Mouse (Mus musculus): ENCODE measurements around the gene Ednrb.
"Not testable (repeated sequence)": the region's sequence is repeated elsewhere in the genome, so short reads cannot be mapped to it uniquely, and the experiment has no call there.

Gene Ednrb

DNA sequence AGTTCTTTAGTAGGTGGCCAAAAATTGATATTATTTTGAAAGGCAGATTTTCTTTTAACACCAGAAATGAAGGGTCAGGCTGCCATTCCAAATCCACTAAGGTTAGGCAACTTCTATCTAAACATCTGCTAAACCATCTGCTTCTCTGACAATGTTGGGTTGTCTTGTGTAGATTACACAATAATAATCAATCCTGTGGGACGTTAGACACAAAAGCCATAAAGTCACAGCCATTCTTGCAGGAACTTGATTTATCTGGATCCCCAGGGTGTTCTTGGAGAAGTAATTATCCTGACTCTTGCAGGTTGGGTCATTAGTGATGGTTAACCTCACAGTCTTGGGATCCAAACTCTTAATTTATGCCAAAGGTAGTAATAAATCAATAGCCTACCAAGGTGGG lies 21.6 kb downstream of the Ednrb start:
- CTCF ChIA-PET: no interaction called here

DNA sequence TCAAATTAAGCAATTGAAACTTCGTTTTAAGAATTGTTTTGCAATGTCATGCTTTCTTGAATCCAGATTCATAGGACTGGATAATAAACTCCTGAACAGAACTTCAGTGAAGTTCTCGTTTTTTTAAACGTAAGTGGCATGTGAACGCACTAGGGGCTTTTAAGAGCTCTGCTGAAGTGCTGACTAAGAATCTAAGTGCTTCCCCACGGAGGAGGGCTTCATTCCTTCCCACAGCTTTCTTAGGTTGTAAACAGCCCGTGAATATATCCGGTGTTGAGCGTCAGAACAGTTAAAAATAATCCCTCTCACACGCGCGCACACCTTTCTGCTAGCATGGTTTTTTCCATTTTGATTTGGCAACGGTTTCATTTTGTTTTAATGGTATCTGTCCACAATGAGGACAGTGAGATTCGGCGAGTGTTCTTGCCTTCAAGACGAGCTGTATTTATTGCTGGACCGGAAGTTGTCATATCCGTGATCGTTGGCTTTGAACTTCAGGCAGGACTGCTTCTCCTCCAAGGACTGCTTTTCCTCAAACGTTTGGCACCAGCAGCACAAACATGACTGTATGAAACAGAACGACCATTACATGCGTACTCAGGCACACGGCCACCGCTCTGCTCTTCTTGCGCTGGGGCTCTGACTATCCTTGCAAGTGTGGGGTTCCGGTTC lies 27.4 kb downstream of the Ednrb start:
- CTCF ChIA-PET: no interaction called here

DNA sequence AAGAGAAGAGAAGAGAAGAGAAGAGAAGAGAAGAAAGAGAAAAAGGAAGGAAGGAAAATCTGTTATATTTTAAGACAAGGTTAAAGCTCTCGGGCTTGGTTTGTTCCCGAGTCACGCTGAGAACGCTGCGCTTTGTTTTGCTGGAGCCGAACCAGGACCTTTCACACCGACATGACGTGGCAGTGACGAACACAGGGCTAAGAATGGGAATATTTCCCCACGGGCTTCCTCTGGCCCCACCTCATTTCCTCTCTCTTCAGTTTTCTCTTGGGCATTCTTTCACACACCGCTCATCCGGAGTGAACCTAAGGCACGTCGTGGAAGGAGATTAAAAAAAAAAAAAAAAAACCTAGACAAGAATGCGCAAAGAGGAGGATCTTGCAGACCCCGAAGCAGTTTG lies 28.7 kb downstream of the Ednrb start:
- CTCF ChIA-PET: no interaction called here

DNA sequence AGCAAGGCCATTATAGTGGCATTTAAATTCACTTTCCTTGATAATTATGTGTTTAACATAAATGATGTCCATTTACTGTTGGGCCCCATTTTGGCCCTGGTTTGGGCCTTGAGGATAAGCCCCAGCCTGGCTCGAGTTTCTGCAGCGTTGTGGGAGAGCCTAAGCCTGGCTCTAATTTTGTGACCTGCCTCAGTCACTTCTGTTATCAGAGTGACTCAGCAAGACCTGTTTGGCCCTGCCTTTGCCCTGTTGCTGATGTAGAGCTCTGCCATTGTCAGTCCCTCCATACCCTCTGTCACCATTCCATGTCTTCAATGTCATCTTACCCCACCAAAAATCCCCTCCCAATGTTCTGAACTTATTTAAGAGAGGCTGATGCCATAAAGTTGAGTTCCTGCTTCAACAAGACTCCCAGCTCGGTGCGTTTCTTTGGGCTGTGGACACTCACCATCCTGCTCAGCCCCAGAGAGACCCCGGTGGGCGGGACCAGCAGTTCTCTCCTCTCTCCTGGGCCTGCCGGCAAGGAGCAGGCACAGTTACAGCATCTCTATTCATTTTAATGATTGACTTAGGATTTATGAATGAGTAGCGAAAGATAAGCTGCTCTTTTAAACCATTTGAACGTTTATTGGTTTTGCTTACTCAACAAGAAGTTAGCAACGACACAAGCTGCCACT lies 30.0 kb downstream of the Ednrb start:
- CTCF ChIA-PET: interaction anchor here (0.7 kb wide), 1 partner anchor 122 kb away, joined by 4 read pairs; no protein-coding TSS in a partner anchor

DNA sequence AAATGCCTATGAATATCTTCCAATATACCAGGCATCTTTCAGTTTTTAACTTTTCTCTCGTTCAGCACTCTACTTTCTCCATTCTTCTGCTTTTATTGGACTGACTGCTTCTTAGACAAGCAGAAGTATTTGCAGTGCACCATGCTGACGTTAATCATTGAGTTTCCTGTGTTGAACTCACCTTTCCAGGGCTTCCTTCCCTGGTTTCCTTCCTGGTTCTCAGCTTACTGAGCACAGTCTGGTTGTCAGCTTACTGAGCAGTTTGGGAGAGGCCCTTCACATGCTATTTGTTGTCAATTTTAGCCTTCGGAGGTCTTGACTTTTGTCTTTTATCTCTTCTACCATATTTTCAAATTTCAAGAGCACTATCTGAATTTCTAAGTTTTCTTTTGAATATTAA lies 31.0 kb downstream of the Ednrb start:
- CTCF ChIA-PET: no interaction called here

DNA sequence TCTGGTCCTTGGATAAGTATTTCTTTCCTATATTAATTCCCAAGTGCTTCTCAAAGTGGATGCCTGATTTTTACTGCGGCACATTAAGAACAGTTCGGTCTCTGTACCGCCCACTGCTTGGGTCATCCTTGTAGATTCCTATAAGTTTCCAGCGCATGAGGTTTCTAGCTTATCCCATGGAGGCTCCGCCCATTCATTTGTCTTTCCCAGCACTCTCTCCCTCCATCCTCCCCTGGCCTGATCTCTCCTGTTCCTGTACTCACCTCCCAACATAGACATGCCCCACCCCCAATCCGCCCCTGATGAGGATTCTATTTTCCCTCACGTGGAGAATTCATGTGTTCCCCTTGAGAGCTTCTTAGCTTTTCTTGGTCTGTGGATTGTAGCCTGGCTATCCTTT lies 32.9 kb downstream of the Ednrb start:
- CTCF ChIA-PET: no interaction called here

DNA sequence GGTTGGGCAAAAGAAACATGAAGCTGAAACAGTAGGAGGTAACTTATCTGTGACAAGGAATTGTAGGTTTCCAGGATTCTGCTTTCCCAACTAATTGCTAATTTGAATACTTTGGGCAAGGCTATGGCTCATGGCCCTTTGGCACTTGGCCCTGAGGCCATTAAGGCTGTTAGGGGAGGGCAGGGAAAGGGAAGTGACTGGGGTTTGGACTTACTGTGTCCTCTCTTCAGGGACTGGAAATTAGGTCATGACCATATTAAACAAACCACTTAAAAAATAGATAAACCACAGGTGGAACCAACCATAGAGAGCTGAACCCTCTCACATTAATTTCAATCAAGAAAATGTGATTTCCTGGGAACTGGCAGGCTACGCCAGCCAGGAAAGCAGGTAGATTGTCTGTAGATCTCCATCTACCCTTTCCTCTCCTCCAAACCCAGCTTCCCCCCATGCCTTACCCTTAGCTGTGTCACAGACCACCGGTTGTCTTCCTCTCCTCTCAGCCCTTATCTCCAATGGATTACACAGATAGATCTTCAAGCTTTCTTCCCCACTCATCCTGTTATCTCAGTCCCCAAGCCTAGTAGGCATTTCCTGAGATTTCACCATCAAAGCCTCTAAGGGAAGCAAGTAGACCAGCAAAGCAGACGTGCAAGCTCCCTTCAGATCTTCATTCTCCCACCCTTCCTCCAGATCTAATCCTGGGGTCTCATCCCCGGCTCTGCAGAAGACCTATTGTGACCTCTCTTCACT lies 40.1 kb downstream of the Ednrb start:
- CTCF ChIA-PET: no interaction called here

DNA sequence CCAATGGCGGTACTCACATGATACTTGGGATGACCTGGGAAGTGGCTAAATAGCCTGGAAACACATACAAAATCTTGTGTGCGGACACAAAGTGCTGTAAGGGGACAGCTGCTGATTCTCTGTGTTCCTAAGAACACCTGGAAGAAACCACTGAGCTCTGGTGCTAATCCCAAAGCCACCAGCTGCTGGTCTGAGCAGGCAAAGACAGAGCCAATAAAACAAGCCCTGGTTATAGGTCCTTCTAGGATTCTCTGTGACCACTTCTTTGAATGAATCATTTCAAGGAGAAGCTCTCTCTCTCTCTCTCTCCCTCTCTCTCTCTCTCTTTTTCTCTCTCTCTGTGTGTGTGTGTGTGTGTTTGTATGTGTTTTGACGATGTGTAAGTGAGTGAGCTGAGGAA lies 47.1 kb downstream of the Ednrb start:
- CTCF ChIA-PET: no interaction called here

DNA sequence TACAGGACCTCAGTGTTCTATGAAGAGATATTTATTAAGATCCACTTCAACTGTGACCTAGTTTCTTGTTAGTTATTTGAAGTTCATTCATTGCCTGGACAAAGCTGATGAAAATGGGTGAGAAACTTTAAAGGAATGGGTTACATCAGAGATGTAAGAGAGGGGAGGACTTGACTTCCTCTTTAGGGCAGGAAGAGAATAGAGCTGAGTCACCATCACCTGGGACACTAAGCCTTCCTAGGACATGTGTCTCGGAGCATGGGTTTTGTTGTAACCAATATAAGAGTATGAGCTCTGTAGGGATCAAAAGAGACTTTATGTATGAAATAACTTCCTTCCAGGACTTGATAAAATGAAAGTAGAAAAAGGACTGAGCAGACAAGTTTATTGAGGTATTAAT lies 48.6 kb downstream of the Ednrb start:
- CTCF ChIA-PET: no interaction called here

DNA sequence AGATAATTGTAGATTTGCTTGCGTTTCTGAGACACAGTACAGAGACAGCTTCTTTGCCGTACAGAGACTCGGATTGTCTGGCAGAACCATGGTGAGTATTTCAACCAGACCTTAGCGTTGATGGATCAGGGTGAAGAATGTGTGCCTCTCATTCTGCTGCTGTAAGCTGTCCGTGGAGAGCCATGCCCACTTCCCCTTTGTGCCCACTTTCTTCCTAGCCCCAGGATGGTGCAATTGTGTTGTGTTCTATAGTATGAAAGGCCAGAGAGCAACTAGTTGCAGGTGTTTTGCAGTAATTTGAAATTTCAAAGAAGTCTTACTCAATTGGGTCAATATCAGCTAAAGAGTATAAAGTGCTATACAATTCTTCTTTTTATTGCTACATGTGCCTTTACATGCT lies 50.8 kb downstream of the Ednrb start:
- CTCF ChIA-PET: no interaction called here

DNA sequence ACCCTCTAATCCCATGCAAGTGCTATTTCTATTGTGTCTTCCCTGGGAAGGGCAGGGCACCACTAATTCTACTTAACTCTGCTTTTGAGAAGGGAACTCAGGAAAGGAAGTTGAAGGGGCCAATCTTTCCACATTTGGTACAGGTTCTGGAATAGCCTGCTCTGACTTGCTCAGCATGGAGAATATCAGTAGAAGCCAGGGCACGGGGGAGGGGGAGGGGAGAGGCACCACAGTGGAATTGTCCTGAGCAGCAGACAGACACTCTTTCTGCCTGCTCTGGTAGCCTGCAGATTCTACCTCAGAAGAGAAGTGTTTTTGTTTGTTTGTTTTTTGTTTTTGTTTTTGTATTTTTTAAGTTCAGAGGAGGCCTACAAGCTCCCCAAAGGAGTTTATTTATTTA lies 51.5 kb downstream of the Ednrb start:
- CTCF ChIA-PET: no interaction called here

DNA sequence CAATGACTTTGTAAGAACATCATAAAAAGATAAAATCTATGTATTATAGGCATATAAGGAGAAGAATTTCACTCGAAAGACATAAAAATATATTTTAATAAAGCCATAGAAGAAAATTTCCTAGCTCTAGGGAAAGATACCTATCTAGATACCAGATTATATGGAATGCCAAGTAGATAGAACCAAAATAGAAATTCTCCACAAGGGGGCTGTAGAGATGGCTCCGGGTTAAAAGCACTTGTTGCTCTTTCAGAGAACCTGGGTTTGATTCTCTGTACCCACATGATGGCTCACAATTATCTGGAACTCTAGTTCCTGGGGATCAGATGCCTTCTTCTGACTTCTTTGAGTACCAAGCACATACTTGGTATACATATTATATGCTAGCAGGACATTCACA lies 56.7 kb downstream of the Ednrb start:
- CTCF ChIA-PET: no interaction called here

DNA sequence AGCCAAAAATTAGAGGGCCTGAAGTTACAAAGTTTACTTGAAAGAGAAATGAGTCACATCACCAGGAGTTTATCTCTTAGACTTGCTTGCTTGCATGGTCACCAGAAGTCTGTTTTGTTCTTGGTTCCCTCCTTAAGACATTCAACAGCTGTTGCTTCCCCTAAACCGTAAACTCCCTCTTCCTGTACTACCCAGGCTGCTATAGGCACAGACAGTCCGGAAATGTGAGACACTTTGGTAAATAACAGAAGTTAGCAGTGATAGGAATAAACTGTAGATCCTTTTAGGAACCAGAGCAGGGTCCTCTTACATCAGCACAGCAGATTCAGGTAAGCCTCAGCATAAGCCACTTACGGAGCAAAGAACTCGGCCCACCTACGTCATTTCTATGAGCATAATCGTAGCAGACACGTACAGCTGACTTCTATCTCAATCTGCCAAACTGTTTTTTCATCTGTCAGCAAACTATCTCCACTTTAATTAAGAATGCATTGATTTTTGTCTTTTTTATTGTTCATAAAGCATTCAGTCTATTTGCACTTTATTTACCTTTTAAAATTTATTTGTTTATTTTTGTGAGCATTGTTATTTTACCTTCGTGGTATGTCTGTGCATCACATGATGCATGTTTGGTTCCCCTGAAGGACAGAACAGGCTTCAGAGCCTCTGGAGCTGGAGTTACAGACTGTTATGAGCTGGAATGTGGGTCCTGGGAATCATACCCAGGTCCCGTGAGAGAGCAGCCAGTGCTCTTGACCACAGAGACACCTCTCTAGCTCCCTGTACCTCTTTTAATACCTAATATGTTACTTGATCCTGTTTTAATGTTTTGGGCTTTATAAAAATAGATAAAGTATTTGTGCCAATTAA lies 58.9 kb downstream of the Ednrb start:
- CTCF ChIA-PET: no interaction called here

DNA sequence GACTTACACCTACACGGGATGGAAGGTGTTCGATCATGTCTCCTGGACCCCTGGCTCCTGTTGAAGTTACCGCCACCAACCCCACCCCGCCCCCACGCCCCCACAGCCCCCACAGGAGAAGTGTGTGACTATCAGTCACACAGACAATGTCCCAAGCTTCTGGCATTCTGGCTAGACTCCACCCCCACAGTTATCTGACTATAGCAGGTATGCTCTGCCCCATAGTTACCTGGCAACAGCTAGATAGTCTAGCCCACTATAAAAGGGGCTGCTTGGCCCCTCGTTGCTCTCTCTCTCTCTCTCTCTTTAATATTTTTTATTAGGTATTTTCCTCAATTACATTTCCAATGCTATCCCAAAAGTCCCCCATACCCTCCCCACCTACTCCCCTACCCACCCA lies 63.9 kb downstream of the Ednrb start:
- CTCF ChIA-PET: not testable (repeated sequence)

DNA sequence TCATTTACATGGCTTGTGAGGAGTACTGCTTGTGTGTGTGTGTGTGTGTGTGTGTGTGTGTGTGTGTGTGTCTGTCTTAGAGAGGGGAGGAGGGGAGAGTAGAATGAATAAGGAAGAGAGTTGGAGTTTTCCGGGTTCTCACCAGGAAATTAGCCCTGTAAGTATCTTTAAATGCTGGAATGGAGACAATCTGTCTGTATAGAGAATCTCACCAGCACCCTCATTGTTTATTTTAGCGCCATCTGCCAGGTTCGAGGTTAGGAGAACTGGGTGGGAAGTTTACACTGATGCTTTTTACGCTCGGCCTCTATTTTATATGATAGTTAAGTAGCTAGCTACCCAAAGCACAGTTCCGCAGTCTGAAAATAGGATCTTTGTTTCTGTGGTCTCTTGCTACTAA lies 64.9 kb downstream of the Ednrb start:
- CTCF ChIA-PET: no interaction called here

DNA sequence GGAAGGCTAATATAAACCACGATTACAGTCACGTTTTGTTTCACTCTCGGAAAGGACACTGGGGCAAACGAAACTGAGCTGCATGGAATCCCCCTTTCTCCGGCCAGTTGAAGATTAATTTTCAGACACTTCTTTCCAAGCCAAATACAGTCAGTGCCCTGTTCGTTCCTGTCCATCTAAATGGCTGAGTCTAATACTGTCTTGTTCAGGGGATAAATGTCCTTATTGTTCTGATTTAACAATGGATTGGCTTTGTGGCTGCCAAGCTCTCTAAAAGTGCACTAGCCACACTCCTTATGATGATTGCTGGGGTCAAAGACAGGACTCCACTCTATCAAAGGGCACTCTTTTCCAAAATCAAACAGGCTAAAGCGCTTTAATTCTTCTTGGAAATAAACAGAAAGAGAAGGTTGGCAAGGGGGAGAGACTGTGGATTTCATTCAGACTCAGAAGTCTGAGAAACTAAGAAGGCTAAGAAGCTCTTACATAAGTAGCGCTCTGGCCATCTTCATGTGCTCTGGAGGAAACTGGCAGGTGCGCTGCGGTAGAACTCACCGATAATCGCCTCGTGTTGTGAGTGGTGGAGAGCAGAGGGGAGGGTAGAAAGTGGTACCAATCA lies 65.6 kb downstream of the Ednrb start:
- CTCF ChIA-PET: no interaction called here

DNA sequence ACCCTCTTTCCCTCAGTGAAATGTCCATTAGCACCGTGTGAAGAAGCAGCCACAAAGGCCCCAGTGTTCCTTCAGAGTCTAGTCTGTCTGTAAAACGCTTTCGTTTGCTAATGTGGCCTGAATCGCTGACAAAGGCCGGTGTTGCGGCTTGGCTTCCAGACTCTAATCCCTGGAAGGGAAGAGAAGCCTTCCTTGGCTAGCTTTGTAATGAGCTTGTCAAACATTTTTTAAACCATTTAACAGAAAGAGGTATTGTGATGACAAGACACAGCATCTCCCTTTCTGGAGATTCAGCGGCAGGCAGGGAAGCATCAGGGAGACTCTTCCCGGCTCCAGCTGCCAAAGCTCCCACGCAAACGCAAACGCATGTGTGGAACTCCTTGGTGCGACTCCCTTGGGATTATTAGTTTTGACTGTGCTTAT lies 66.2 kb downstream of the Ednrb start:
- CTCF ChIA-PET: no interaction called here

DNA sequence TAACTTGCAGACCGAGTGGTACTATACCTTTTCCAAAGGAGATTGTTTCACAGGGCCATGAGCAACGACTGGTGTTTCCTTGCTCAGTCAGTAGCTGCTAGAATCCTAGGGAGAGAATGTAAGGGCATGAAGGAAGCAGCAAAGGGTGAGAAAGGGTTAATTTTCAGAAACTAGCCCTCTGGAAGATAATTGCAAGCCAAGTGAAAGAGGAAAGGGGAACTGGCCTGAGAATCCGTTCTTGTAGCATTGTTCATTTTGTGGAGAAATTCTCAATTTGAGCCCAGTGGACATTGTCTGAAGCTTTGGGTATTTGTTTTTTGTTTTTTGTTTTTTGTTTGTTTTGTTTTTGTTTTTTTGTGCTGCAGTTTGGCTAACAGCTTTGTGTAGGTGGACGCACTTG lies 66.8 kb downstream of the Ednrb start:
- CTCF ChIA-PET: no interaction called here

DNA sequence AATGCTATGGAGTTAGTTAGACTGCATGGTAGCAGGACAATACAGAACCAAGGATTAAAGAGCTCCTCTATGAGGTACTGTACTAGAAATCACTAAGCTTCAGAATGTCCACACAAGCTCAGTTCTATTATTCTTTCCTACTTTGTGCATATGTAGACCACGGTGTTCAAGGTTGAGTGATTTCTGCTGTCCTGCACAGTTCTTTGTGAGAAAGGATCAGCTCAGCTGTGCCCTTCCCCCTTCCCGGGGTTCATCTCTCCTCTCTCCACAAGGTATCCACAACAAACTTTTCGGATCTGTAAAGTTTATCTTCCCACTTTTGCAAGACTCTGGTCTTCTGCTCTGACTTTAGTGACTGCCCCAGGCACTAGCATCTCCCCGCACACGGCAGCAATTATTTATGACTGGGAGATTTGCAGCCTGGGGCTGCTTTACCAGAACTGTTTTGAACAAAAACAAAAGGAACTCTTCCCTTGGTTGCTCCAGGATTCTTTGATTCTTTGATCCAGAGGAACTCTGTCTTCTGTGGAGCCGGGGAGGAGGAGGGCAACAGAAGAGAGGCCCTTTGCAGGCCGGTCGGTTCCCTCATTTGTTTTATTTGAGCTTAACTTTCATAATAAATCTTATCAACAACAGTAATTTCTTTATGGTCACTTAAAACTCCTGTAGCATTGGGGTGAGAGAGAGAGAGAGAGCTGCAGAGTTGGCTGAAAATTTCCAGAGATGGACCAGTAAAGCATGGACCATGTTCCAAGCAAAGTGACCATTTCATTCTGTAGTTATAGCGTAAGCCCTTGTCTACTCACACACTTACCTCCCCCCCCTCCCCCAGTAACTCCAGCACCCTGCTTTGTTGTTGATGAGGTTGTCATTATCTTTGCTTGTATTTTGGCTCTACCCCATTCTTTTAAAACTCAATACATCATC lies 74.6 kb downstream of the Ednrb start:
- CTCF ChIA-PET: no interaction called here

DNA sequence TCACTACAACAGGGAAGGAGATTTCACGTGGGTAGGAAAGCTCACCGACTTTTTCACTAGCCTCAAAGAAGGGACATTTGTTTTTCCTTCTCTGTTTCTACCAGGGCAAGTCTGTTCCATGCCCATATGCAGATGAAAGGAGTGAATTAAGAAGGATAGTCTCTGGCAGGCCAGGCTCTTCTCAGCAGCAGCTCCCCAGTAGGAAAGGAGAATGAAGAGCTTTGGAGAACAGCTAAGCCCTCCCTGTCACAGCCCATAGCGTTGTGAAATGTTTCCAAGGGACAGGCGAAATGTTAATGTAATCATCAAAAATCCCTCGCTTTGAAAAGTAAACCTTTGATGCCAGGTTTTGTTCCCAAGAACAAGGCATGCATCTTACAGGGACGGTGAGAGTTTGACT lies 76.7 kb downstream of the Ednrb start:
- CTCF ChIA-PET: no interaction called here

All from spleen, embryonic (tissue).